Mouse (Mus musculus): Measurements from ENCODE around the gene Olfr901. TPM values are rescaled to one million over a fixed set of nuclear protein-coding genes. Genes with fewer than 3 reads are reported as not detected.

Gene Olfr901
- not detected for polyA plus RNA-seq (2017; shearing (Covaris generic))

GRCm38 (mm10) chr9:38429155-38429554 lies at the start of gene Olfr901:
Gene Olfr901 (plus strand): TSS chr9:38429455.

GRCm38 (mm10) chr9:38401398-38401797 lies 27.9 kb upstream of the Olfr901 start, which contains the start of gene Olfr147:
Gene Olfr147 (plus strand): TSS chr9:38401698.

GRCm38 (mm10) chr9:38447352-38447751 lies 18.1 kb downstream of the Olfr901 start, which contains the start of gene Olfr902:
Gene Olfr902 (plus strand): TSS chr9:38447652.

GRCm38 (mm10) chr9:38462844-38463243 lies 33.6 kb downstream of the Olfr901 start, which contains the start of gene Olfr904:
Gene Olfr904 (plus strand): TSS chr9:38463144.

GRCm38 (mm10) chr9:38470807-38471206 lies 41.6 kb downstream of the Olfr901 start, which contains the start of gene Olfr905:
Gene Olfr905 (plus strand): TSS chr9:38471107.

Other genes starting within 250 kb of the Olfr901 start
- gene Olfr891, start 248.6 kb upstream of the Olfr901 start, polyA plus RNA-seq (2017; shearing (Covaris generic)), result not detected
- not detected for gene Olfr893, start 221.1 kb upstream of the Olfr901 start, polyA plus RNA-seq (2017; shearing (Covaris generic))
- gene Olfr894, start 211.4 kb upstream of the Olfr901 start, polyA plus RNA-seq (2017; shearing (Covaris generic)), result not detected
- gene Olfr143, start 176.7 kb upstream of the Olfr901 start, polyA plus RNA-seq (2017; shearing (Covaris generic)), result not detected
- not detected for gene Olfr895, start 161.6 kb upstream of the Olfr901 start, polyA plus RNA-seq (2017; shearing (Covaris generic))
- gene Olfr896-ps1, start 138.3 kb upstream of the Olfr901 start, polyA plus RNA-seq (2017; shearing (Covaris generic)), result not detected
- gene Olfr25, start 100.4 kb upstream of the Olfr901 start, polyA plus RNA-seq (2017; shearing (Covaris generic)), result not detected
- 0.34 TPM for gene Olfr898, start 81.0 kb upstream of the Olfr901 start, polyA plus RNA-seq (2017; shearing (Covaris generic))
- not detected for gene Olfr250, start 62.6 kb upstream of the Olfr901 start, polyA plus RNA-seq (2017; shearing (Covaris generic))
- 0.17 TPM for gene Olfr251, start 52.4 kb upstream of the Olfr901 start, polyA plus RNA-seq (2017; shearing (Covaris generic))
- gene Olfr147, start 27.8 kb upstream of the Olfr901 start, polyA plus RNA-seq (2017; shearing (Covaris generic)), result not detected
- not detected for gene Olfr902, start 18.2 kb downstream of the Olfr901 start, polyA plus RNA-seq (2017; shearing (Covaris generic))
- gene Olfr904, start 33.7 kb downstream of the Olfr901 start, polyA plus RNA-seq (2017; shearing (Covaris generic)), result 0.12 TPM
- 0.20 TPM for gene Olfr905, start 41.7 kb downstream of the Olfr901 start, polyA plus RNA-seq (2017; shearing (Covaris generic))
- not detected for gene Olfr906, start 57.6 kb downstream of the Olfr901 start, polyA plus RNA-seq (2017; shearing (Covaris generic))
- gene Olfr907, start 66.3 kb downstream of the Olfr901 start, polyA plus RNA-seq (2017; shearing (Covaris generic)), result not detected
- gene Olfr911-ps1, start 92.1 kb downstream of the Olfr901 start, polyA plus RNA-seq (2017; shearing (Covaris generic)), result not detected
- not detected for gene Olfr910, start 108.4 kb downstream of the Olfr901 start, polyA plus RNA-seq (2017; shearing (Covaris generic))
- gene Olfr912, start 150.7 kb downstream of the Olfr901 start, polyA plus RNA-seq (2017; shearing (Covaris generic)), result 0.06 TPM
- gene Olfr913, start 163.3 kb downstream of the Olfr901 start, polyA plus RNA-seq (2017; shearing (Covaris generic)), result not detected
- not detected for gene Olfr914, start 175.6 kb downstream of the Olfr901 start, polyA plus RNA-seq (2017; shearing (Covaris generic))
- gene Olfr916, start 230.4 kb downstream of the Olfr901 start, polyA plus RNA-seq (2017; shearing (Covaris generic)), result 0.22 TPM
- not detected for gene Olfr917, start 236.4 kb downstream of the Olfr901 start, polyA plus RNA-seq (2017; shearing (Covaris generic))
- gene Olfr918, start 245.1 kb downstream of the Olfr901 start, polyA plus RNA-seq (2017; shearing (Covaris generic)), result not detected

Measured in effector memory CD4-positive, alpha-beta T cell, adult 7 months (primary cell).